Mouse (Mus musculus) myocyte (in vitro differentiated cells): ENCODE measurements around the gene Gprc5b.

Experiments used
- CEBPB ChIP-seq: IDR thresholded peaks from 2 replicates; pipeline ENCODE4 v1.6.1; 2011; ENCODE audit warnings: mild to moderate bottlenecking, moderate library complexity; ENCODE audit not compliant: poor library complexity, insufficient read depth, severe bottlenecking
- MYOG ChIP-seq, 3 experiments: IDR thresholded peaks; one replicate each; pipeline ENCODE4 v1.6.1; 2011; ENCODE audit warnings: control low read depth in 2 of 3, low read depth in 2 of 3, mild to moderate bottlenecking in 2 of 3; ENCODE audit not compliant: insufficient read length in 2 of 3, control insufficient read depth in 1 of 3, insufficient read depth in 1 of 3
- POLR2A ChIP-seq: IDR thresholded peaks from one replicate; pipeline ENCODE4 v1.6.1; 2011; ENCODE audit warnings: low read depth, mild to moderate bottlenecking, control low read depth, moderate library complexity; ENCODE audit not compliant: insufficient read length
- POLR2AphosphoS2 ChIP-seq: IDR thresholded peaks from one replicate; pipeline ENCODE4 v1.6.1; 2011; ENCODE audit warnings: low read depth, control low read depth; ENCODE audit not compliant: insufficient read length
- USF1 ChIP-seq: IDR thresholded peaks from one replicate; pipeline ENCODE4 v1.6.1; 2011; ENCODE audit warnings: low read depth, mild to moderate bottlenecking, control low read depth, moderate library complexity

GRCm38 (mm10) chr7:118922441-118923202 is 72.4 kb downstream of the Gprc5b start:
- TF ChIP-seq POLR2AphosphoS2 (no peak), POLR2A (no peak), USF1 (no peak), MYOG (IDR thresholded peaks at IDR 0.05; ENCODE audit: control insufficient read depth in 1 of 3, insufficient read depth in 1 of 3, insufficient read length in 2 of 3, low read depth in 2 of 3) (no peak), CEBPB (no peak)
